Mouse (Mus musculus) limb, embryonic 13.5 days (tissue): ENCODE results near the gene Rassf3. TPM values are rescaled to one million over a fixed set of nuclear protein-coding genes. Genes with fewer than 3 reads are reported as not detected.

ENCODE experiments used
- ATAC-seq: fragments of 200-750 bp; cut with Nextera tagmentation; 2 replicates; pipeline ENCODE4 v1.8.0; 2017; ENCODE audit warnings: low read depth, moderate number of reproducible peaks, moderate TSS enrichment; ENCODE audit not compliant: low FRiP score
- H3K27ac ChIP-seq: fragments of 300-500 bp; sonication (generic); 2 replicates; pipeline ENCODE4 v1.5.1; 2015; ENCODE audit warnings: inconsistent platforms, mild to moderate bottlenecking, moderate library complexity
- H3K27me3 ChIP-seq: fragments of 300-500 bp; sonication (generic); 2 replicates; pipeline ENCODE4 v1.6.1; 2015; ENCODE audit warnings: mild to moderate bottlenecking, inconsistent platforms
- H3K36me3 ChIP-seq: fragments of 300-500 bp; sonication (generic); 2 replicates; pipeline ENCODE4 v1.6.1; 2015; ENCODE audit warnings: inconsistent platforms, mild to moderate bottlenecking, moderate library complexity
- H3K4me1 ChIP-seq: fragments of 300-500 bp; sonication (generic); 2 replicates; pipeline ENCODE4 v1.6.1; 2015; ENCODE audit warnings: inconsistent platforms
- H3K4me2 ChIP-seq: fragments of 300-500 bp; sonication (generic); replicated peaks from 2 replicates; pipeline ENCODE4 v1.6.1; 2015; ENCODE audit warnings: inconsistent platforms, mild to moderate bottlenecking, moderate library complexity
- H3K4me3 ChIP-seq: fragments of 300-500 bp; sonication (generic); 2 replicates; pipeline ENCODE4 v1.5.1; 2015; ENCODE audit warnings: moderate library complexity, mild to moderate bottlenecking, inconsistent platforms
- H3K9ac ChIP-seq: fragments of 300-500 bp; sonication (generic); 2 replicates; pipeline ENCODE4 v1.6.1; 2015; ENCODE audit warnings: mild to moderate bottlenecking, inconsistent platforms
- H3K9me3 ChIP-seq: fragments of 300-500 bp; sonication (generic); 2 replicates; pipeline ENCODE4 v1.6.1; 2016; ENCODE audit warnings: inconsistent platforms
- WGBS: fragments of 180-500 bp; shearing (Covaris S2); methylation state at CpG from one replicate; pipeline ENCODE4 v1.1.7; 2015; 5-methylcytosine and 5-hydroxymethylcytosine counted together
- polyA plus RNA-seq: library from polyadenylated mRNA; unstranded; fragments of >200 nt; fragmentation: Nextera tagmentation; extraction: Ambion mirVana; gene quantifications from 2 replicates; pipeline ENCODE4 v1.2.1, GENCODE M21; 2015

The Rassf3 gene
- polyA plus RNA-seq, 1 experiment from 2014 or later = 18.1 TPM

DNA sequence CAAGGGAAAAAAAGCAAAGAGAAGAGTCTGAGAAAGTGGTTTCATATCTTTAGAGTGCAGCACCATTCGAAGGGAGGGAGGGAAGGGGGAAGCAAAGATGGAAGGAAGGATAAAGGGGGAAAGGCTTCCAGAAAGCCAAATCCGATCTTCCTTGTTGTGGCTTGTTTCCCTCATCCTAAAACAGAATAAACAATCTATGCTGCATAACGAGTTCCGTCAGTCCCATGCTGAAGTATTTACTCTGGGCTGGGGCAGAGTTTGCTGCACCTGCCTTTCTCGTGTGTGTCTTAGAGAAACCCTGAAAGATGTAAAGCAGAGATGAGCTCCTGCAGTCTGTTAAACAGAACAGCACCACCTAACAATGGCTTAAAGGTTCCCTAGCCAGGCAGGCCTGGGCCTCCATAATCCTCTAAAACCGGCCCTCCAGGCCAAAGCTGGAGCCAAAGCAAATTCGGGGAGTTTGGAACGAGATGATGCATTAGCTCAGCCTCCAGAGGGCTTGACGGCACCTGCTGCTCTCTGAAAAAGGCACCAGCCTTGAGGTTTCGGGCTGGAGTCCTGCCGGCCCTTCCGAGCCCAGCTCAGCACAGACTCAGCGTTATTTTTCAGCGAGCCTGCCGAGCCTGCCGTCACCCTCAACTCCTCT, 43.4 kb downstream of the Rassf3 start:
- Histone ChIP-seq H3K4me2 (no peak overlapping the region; the same call in 1 of the 2 replicates), H3K36me3 (no peaks in the 10 kb centered on the region), H3K27me3 (no peaks in the 10 kb centered on the region), H3K27ac (peak overlapping the region; percentile 55), H3K4me3 (no peak overlapping the region), H3K9me3 (no peaks in the 10 kb centered on the region), H3K9ac (0 out of 2 replicates have a peak overlapping the region, but pooled peaks have one; percentile 27), H3K4me1 (peaks cover 91% of the 10 kb centered on the region)
- 41% methylated on average over 16 of the region's 16 CpGs for WGBS
- no peak for ATAC-seq

DNA sequence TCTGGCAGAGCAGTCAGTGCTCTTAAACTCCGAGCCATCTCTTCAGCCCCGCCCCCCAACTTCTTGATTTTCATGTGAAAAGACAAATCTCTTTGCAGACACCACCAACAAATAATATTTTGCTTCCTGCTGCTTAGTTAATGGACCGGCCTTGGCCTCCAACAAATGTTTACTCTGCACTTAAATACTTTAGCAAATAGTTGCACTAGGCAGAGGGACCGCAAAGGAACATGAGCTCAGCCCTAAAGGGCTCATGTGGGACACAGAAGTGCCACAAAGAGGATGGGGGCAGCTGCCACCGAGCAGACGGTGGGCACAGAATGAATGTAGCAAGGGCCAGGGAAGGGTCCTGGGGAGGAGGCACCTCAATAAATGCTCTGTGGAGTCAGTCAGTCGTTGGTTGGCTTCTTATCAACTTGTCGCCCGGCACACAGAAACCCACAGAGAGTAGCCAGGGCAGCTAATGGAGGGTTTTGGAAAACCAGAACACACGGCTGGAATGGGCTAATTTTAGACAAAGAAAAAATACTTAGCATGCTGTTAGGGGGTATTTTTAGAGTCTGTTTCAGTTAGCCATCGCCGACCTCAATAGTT, 44.0 kb downstream of the Rassf3 start:
- WGBS = 56% methylated on average over 12 of the region's 12 CpGs
- no peak overlapping the region for H3K4me3 ChIP-seq
- H3K36me3 ChIP-seq = no peaks in the 10 kb centered on the region
- no peaks in the 10 kb centered on the region for H3K27me3 ChIP-seq
- no peaks in the 10 kb centered on the region for H3K9me3 ChIP-seq
- no peak overlapping the region for H3K9ac ChIP-seq
- ATAC-seq = no peak
- H3K4me2 ChIP-seq = no peak overlapping the region; the same call in 1 of the 2 replicates
- peaks cover 93% of the 10 kb centered on the region for H3K4me1 ChIP-seq
- H3K27ac ChIP-seq = peak overlapping the region; percentile 55; the same call in 1 of the 2 replicates

GRCm38 (mm10) chr10:121430764-121431540, 45.2 kb downstream of the Rassf3 start:
- ATAC-seq = no peak
- H3K4me1 ChIP-seq = peaks cover 91% of the 10 kb centered on the region
- no peaks in the 10 kb centered on the region for H3K27me3 ChIP-seq
- peak overlapping the region; percentile 64 for H3K27ac ChIP-seq
- no peaks in the 10 kb centered on the region for H3K36me3 ChIP-seq
- no peaks in the 10 kb centered on the region for H3K9me3 ChIP-seq
- H3K4me3 ChIP-seq = no peak overlapping the region
- peak overlapping the region; percentile 57; the same call in 1 of the 2 replicates for H3K4me2 ChIP-seq
- 58% methylated on average over 15 of the region's 15 CpGs for WGBS
- no peak overlapping the region for H3K9ac ChIP-seq

DNA sequence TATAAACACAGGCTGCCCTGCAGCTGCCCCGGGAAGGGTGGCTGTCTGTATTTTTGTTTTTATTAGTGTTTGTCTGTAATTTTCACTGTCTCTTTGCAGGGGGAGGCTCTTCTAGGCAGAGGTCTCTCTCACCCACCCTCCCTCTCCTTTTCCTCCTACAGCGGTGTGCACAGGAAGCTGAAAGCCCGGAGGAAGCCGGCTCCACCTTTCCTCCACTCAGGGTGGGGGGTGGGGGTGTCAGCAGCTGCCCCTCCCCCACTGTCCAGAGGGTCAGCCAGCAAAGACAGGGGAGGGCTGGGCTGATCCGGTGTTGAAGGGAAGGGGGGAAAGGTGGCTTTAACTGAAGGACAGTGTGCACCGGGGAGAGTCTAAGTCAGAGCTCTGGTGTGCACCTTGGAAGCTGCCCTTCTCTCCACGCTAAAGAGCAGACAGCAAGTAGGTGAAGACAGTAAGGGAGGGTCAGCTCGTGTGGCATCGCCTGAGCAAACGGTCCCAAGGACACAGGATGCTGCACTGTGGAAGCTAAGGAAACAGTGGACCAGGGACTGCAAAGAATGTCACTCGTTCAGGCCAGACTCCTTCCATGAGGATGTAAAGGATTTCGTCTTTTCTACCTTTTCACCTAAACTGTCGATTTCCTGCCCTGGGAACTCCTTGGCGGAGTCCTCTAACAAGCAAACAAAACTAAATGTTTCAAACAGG, 46.0 kb downstream of the Rassf3 start:
- Histone ChIP-seq H3K9ac (peak overlapping the region; percentile 59), H3K9me3 (no peaks in the 10 kb centered on the region), H3K4me3 (peak overlapping the region; percentile 10; the same call in 1 of the 2 replicates), H3K27ac (peak overlapping the region; percentile 64), H3K27me3 (no peaks in the 10 kb centered on the region), H3K4me1 (peaks cover 91% of the 10 kb centered on the region), H3K4me2 (peak overlapping the region; percentile 57), H3K36me3 (no peaks in the 10 kb centered on the region)
- ATAC-seq = no peak
- WGBS = 15% methylated on average over 14 of the region's 14 CpGs

GRCm38 (mm10) chr10:121429581-121429980, 46.6 kb downstream of the Rassf3 start:
- Histone ChIP-seq H3K9me3 (no peaks in the 10 kb centered on the region), H3K27me3 (no peaks in the 10 kb centered on the region), H3K27ac (peak overlapping the region; percentile 64), H3K4me1 (peaks cover 88% of the 10 kb centered on the region), H3K36me3 (no peaks in the 10 kb centered on the region), H3K4me2 (peak overlapping the region; percentile 57), H3K9ac (peak overlapping the region; percentile 59; the same call in 1 of the 2 replicates), H3K4me3 (peak overlapping the region; percentile 10; the same call in 1 of the 2 replicates)
- 17% methylated on average over 8 of the region's 8 CpGs for WGBS
- ATAC-seq = peak; percentile 34; the same call in 1 of the 2 replicates

- Histone ChIP-seq H3K36me3 (no peaks in the 10 kb centered on the region), H3K4me3 (no peak overlapping the region), H3K4me2 (peak overlapping the region; percentile 57), H3K9me3 (no peaks in the 10 kb centered on the region), H3K9ac (no peak overlapping the region), H3K27ac (peak overlapping the region; percentile 64), H3K27me3 (no peaks in the 10 kb centered on the region), H3K4me1 (peaks cover 87% of the 10 kb centered on the region)
- peak; percentile 80 for ATAC-seq
- 13% methylated on average over 2 of the region's 2 CpGs for WGBS
These were observed 47.1 kb downstream of the Rassf3 start for GRCm38 (mm10) chr10:121429089-121429488.

GRCm38 (mm10) chr10:121428011-121428711, 48.0 kb downstream of the Rassf3 start:
- peaks cover 93% of the 10 kb centered on the region for H3K4me1 ChIP-seq

GRCm38 (mm10) chr10:121427136-121427535, 49.0 kb downstream of the Rassf3 start:
- peak overlapping the region; percentile 44; the same call in 1 of the 2 replicates for H3K27ac ChIP-seq
- WGBS = 73% methylated on average over 5 of the region's 5 CpGs
- no peak overlapping the region for H3K4me3 ChIP-seq
- H3K36me3 ChIP-seq = no peaks in the 10 kb centered on the region
- ATAC-seq = no peak
- no peak overlapping the region for H3K4me2 ChIP-seq
- H3K9me3 ChIP-seq = no peaks in the 10 kb centered on the region
- no peak overlapping the region for H3K9ac ChIP-seq
- no peaks in the 10 kb centered on the region for H3K27me3 ChIP-seq
- H3K4me1 ChIP-seq = peaks cover 89% of the 10 kb centered on the region

More at GRCm38 (mm10) chr10:121428011-121428711, 48.0 kb downstream of the Rassf3 start:
- no peak overlapping the region for H3K4me2 ChIP-seq
- H3K36me3 ChIP-seq = no peaks in the 10 kb centered on the region
- WGBS = 80% methylated on average over 15 of the region's 15 CpGs
- H3K9ac ChIP-seq = no peak overlapping the region
- H3K9me3 ChIP-seq = no peaks in the 10 kb centered on the region
- no peaks in the 10 kb centered on the region for H3K27me3 ChIP-seq
- H3K4me3 ChIP-seq = no peak overlapping the region
- no peak for ATAC-seq
- H3K27ac ChIP-seq = peak overlapping the region; percentile 64

- no peak overlapping the region for H3K4me3 ChIP-seq
- no peaks in the 10 kb centered on the region for H3K27me3 ChIP-seq
- H3K4me2 ChIP-seq = no peak overlapping the region
- H3K27ac ChIP-seq = peak overlapping the region; percentile 44; the same call in 1 of the 2 replicates
- no peaks in the 10 kb centered on the region for H3K9me3 ChIP-seq
- no peak overlapping the region for H3K9ac ChIP-seq
- no peak for ATAC-seq
- H3K4me1 ChIP-seq = peaks cover 89% of the 10 kb centered on the region
- WGBS = 24% methylated on average over 5 of the region's 5 CpGs
- H3K36me3 ChIP-seq = no peaks in the 10 kb centered on the region
These were observed 49.6 kb downstream of the Rassf3 start for GRCm38 (mm10) chr10:121426458-121427070.

DNA sequence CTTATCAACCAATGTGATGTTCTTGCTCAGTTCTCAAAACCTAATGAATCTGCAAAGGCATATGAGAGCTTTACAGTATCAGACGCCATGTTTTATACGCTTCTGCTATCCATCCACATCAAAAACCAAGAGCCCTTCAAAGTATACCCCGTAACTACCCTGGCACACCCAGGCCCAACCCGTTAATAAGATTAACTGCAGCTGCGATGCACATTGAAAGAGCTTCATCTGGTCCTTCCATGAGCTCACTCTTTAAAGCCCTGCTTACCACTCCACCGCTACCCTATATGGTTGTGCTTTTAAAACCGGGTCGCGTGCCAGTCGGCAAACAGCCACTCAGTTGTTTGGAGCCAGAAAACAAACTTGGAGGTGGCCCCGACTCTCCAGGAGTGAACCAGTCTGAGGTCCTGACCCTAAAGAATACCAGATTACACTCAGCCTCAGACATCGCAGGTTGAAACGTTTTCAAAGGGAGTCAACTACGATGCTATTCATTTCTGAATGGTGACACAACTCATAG, 50.6 kb downstream of the Rassf3 start:
- 58% methylated on average over 14 of the region's 14 CpGs for WGBS
- H3K4me1 ChIP-seq = peaks cover 89% of the 10 kb centered on the region

More for the DNA sequence above, 50.6 kb downstream of the Rassf3 start:
- H3K36me3 ChIP-seq = no peaks in the 10 kb centered on the region
- H3K9ac ChIP-seq = no peak overlapping the region
- ATAC-seq = no peak
- no peaks in the 10 kb centered on the region for H3K27me3 ChIP-seq
- H3K4me2 ChIP-seq = no peak overlapping the region
- no peaks in the 10 kb centered on the region for H3K9me3 ChIP-seq
- no peak overlapping the region for H3K4me3 ChIP-seq
- H3K27ac ChIP-seq = peak overlapping the region; percentile 61; the same call in 1 of the 2 replicates
